Mouse (Mus musculus) hindbrain, embryonic 10.5 days (tissue): ENCODE data around the gene Arrdc5. TPM values are rescaled to one million over a fixed set of nuclear protein-coding genes. Genes with fewer than 3 reads are reported as not detected.

Source experiments
- DNase-seq: peaks from one replicate; pipeline ENCODE4 v3.0.0-alpha.2; 2017; ENCODE audit warnings: low spot score
- H3K27ac ChIP-seq: fragments of 300-500 bp; sonication (generic); 2 replicates; pipeline ENCODE4 v1.5.1; 2016; ENCODE audit warnings: mild to moderate bottlenecking, moderate library complexity
- H3K27me3 ChIP-seq: fragments of 300-500 bp; sonication (generic); 2 replicates; pipeline ENCODE4 v1.6.1; 2016; ENCODE audit warnings: mild to moderate bottlenecking; ENCODE audit not compliant: poor library complexity, insufficient read depth, severe bottlenecking
- H3K36me3 ChIP-seq: fragments of 300-500 bp; sonication (generic); 2 replicates; pipeline ENCODE4 v1.6.1; 2016; ENCODE audit warnings: mild to moderate bottlenecking, moderate library complexity
- H3K4me1 ChIP-seq: fragments of 300-500 bp; sonication (generic); replicated peaks from 2 replicates; pipeline ENCODE4 v1.6.1; 2016; ENCODE audit warnings: mild to moderate bottlenecking
- H3K4me3 ChIP-seq: fragments of 300-500 bp; sonication (generic); 2 replicates; pipeline ENCODE4 v1.5.1; 2016; ENCODE audit warnings: mild to moderate bottlenecking, moderate library complexity
- H3K9me3 ChIP-seq: fragments of 300-500 bp; sonication (generic); 2 replicates; pipeline ENCODE4 v1.6.1; 2016; ENCODE audit warnings: mild to moderate bottlenecking, moderate library complexity
- WGBS: fragments of 180-500 bp; shearing (Covaris S2); methylation state at CpG from one replicate; pipeline ENCODE4 v1.1.7; 2016; 5-methylcytosine and 5-hydroxymethylcytosine counted together
- polyA plus RNA-seq: library from polyadenylated mRNA; unstranded; fragments of >200 nt; fragmentation: Nextera tagmentation; extraction: Ambion mirVana; gene quantifications from 2 replicates; pipeline ENCODE4 v1.2.1, GENCODE M21; 2016

Arrdc5 gene
- polyA plus RNA-seq, result not detected in 2 replicates

GRCm38 (mm10) chr17:56300186-56300585 lies at the start of gene Arrdc5:
Gene Arrdc5, minus strand, starts transcription at chr17:56300286.
- H3K4me1 ChIP-seq, result peaks cover 32% of the 10 kb centered on the region
- peaks cover 5% of the 10 kb centered on the region for H3K36me3 ChIP-seq
- H3K9me3 ChIP-seq, result no peaks in the 10 kb centered on the region
- H3K27me3 ChIP-seq, result no peaks in the 10 kb centered on the region
- no peak within 1 kb of the TSS for H3K27ac ChIP-seq
- no peak within 1 kb of the TSS for H3K4me3 ChIP-seq
- 92% methylated on average over 9 of the region's 9 CpGs for WGBS
- DNase-seq, result no peak

- no peak overlapping the region for H3K4me3 ChIP-seq
- no peak for DNase-seq
- no peaks in the 10 kb centered on the region for H3K9me3 ChIP-seq
- peaks cover 4% of the 10 kb centered on the region; the same call in 1 of the 2 replicates for H3K4me1 ChIP-seq
- peaks cover 52% of the 10 kb centered on the region for H3K36me3 ChIP-seq
- 0 out of 2 replicates have a peak overlapping the region, but pooled peaks have one; percentile 18 for H3K27ac ChIP-seq
- H3K27me3 ChIP-seq, result no peaks in the 10 kb centered on the region
Observed at GRCm38 (mm10) chr17:56348586-56348985, 48.5 kb upstream of the Arrdc5 start.

GRCm38 (mm10) chr17:56348128-56348527 lies 48.0 kb upstream of the Arrdc5 start:
- DNase-seq, result no peak

GRCm38 (mm10) chr17:56345364-56345763 lies 45.3 kb upstream of the Arrdc5 start:
- no peak for DNase-seq
- WGBS, result 73% methylated on average over 2 of the region's 2 CpGs
- H3K4me1 ChIP-seq, result peaks cover 17% of the 10 kb centered on the region
- H3K27ac ChIP-seq, result no peak overlapping the region
- H3K27me3 ChIP-seq, result no peaks in the 10 kb centered on the region
- H3K4me3 ChIP-seq, result no peak overlapping the region
- no peaks in the 10 kb centered on the region for H3K9me3 ChIP-seq
- peaks cover 29% of the 10 kb centered on the region for H3K36me3 ChIP-seq

More at GRCm38 (mm10) chr17:56348128-56348527, 48.0 kb upstream of the Arrdc5 start:
- H3K36me3 ChIP-seq, result peaks cover 47% of the 10 kb centered on the region
- peaks cover 9% of the 10 kb centered on the region for H3K4me1 ChIP-seq
- no peak overlapping the region for H3K4me3 ChIP-seq
- no peaks in the 10 kb centered on the region for H3K9me3 ChIP-seq
- H3K27ac ChIP-seq, result peak overlapping the region; percentile 18; the same call in 1 of the 2 replicates
- WGBS, result 76% methylated on average over 4 of the region's 4 CpGs
- H3K27me3 ChIP-seq, result no peaks in the 10 kb centered on the region

GRCm38 (mm10) chr17:56343466-56343865 lies 43.4 kb upstream of the Arrdc5 start:
- H3K4me1 ChIP-seq, result peaks cover 23% of the 10 kb centered on the region
- WGBS, result 85% methylated on average over 3 of the region's 3 CpGs
- H3K27me3 ChIP-seq, result no peaks in the 10 kb centered on the region
- no peaks in the 10 kb centered on the region for H3K9me3 ChIP-seq
- no peak overlapping the region for H3K27ac ChIP-seq
- peaks cover 21% of the 10 kb centered on the region for H3K36me3 ChIP-seq
- DNase-seq, result no peak
- no peak overlapping the region for H3K4me3 ChIP-seq

GRCm38 (mm10) chr17:56340717-56341116 lies 40.6 kb upstream of the Arrdc5 start:
- Histone ChIP-seq H3K9me3 (no peaks in the 10 kb centered on the region), H3K4me1 (peaks cover 30% of the 10 kb centered on the region), H3K27ac (no peak overlapping the region), H3K27me3 (no peaks in the 10 kb centered on the region), H3K4me3 (no peak overlapping the region), H3K36me3 (peaks cover 15% of the 10 kb centered on the region)
- DNase-seq, result no peak

- peaks cover 34% of the 10 kb centered on the region for H3K4me1 ChIP-seq
Observed at GRCm38 (mm10) chr17:56338909-56339308, 38.8 kb upstream of the Arrdc5 start.

GRCm38 (mm10) chr17:56337791-56338190 lies 37.7 kb upstream of the Arrdc5 start:
- H3K9me3 ChIP-seq, result no peaks in the 10 kb centered on the region
- WGBS, result 91% methylated on average over 6 of the region's 6 CpGs
- H3K4me1 ChIP-seq, result peaks cover 33% of the 10 kb centered on the region
- DNase-seq, result no peak
- H3K4me3 ChIP-seq, result no peak overlapping the region
- H3K36me3 ChIP-seq, result peaks cover 13% of the 10 kb centered on the region
- H3K27me3 ChIP-seq, result no peaks in the 10 kb centered on the region
- H3K27ac ChIP-seq, result no peak overlapping the region

More at GRCm38 (mm10) chr17:56338909-56339308, 38.8 kb upstream of the Arrdc5 start:
- Histone ChIP-seq H3K27me3 (no peaks in the 10 kb centered on the region), H3K36me3 (peaks cover 13% of the 10 kb centered on the region), H3K9me3 (no peaks in the 10 kb centered on the region), H3K4me3 (no peak overlapping the region), H3K27ac (no peak overlapping the region)
- 60% methylated on average over 4 of the region's 4 CpGs for WGBS
- DNase-seq, result no peak

- WGBS, result 67% methylated on average over 4 of the region's 4 CpGs
- DNase-seq, result peak; percentile 47
- H3K36me3 ChIP-seq, result peaks cover 13% of the 10 kb centered on the region
- H3K27ac ChIP-seq, result no peak overlapping the region
- no peaks in the 10 kb centered on the region for H3K9me3 ChIP-seq
- H3K4me1 ChIP-seq, result peaks cover 36% of the 10 kb centered on the region
- no peak overlapping the region for H3K4me3 ChIP-seq
- no peaks in the 10 kb centered on the region for H3K27me3 ChIP-seq
Observed at GRCm38 (mm10) chr17:56337190-56337589, 37.1 kb upstream of the Arrdc5 start.

GRCm38 (mm10) chr17:56332987-56333386 lies 32.9 kb upstream of the Arrdc5 start:
- no peak overlapping the region for H3K27ac ChIP-seq
- peak; percentile 35 for DNase-seq
- no peaks in the 10 kb centered on the region for H3K9me3 ChIP-seq

GRCm38 (mm10) chr17:56331256-56331655 lies 31.2 kb upstream of the Arrdc5 start:
- Histone ChIP-seq H3K27ac (no peak overlapping the region), H3K27me3 (no peaks in the 10 kb centered on the region), H3K9me3 (no peaks in the 10 kb centered on the region), H3K36me3 (peaks cover 13% of the 10 kb centered on the region), H3K4me1 (peaks cover 58% of the 10 kb centered on the region), H3K4me3 (no peak overlapping the region)
- no peak for DNase-seq

More at GRCm38 (mm10) chr17:56332987-56333386, 32.9 kb upstream of the Arrdc5 start:
- Histone ChIP-seq H3K4me3 (no peak overlapping the region), H3K36me3 (peaks cover 13% of the 10 kb centered on the region), H3K4me1 (peaks cover 45% of the 10 kb centered on the region), H3K27me3 (no peaks in the 10 kb centered on the region)
- WGBS, result 47% methylated on average over 8 of the region's 8 CpGs

- H3K9me3 ChIP-seq, result no peaks in the 10 kb centered on the region
- no peak overlapping the region for H3K4me3 ChIP-seq
- H3K27me3 ChIP-seq, result no peaks in the 10 kb centered on the region
- peak overlapping the region; percentile 13; the same call in 1 of the 2 replicates for H3K27ac ChIP-seq
- H3K4me1 ChIP-seq, result peaks cover 55% of the 10 kb centered on the region
- DNase-seq, result no peak
- H3K36me3 ChIP-seq, result peaks cover 13% of the 10 kb centered on the region
- WGBS, result 76% methylated on average over 3 of the region's 3 CpGs
Observed at GRCm38 (mm10) chr17:56330345-56330744, 30.3 kb upstream of the Arrdc5 start.

- H3K36me3 ChIP-seq, result peaks cover 5% of the 10 kb centered on the region
- H3K4me1 ChIP-seq, result peaks cover 61% of the 10 kb centered on the region
- no peak for DNase-seq
- H3K27ac ChIP-seq, result no peak overlapping the region
- no peaks in the 10 kb centered on the region for H3K27me3 ChIP-seq
- no peak overlapping the region for H3K4me3 ChIP-seq
- no peaks in the 10 kb centered on the region for H3K9me3 ChIP-seq
Observed at GRCm38 (mm10) chr17:56329267-56329666, 29.2 kb upstream of the Arrdc5 start.
